Mouse (Mus musculus) ES-Bruce4 (cell line): ENCODE data around the gene Cdca3.

Source experiments
- CTCF ChIP-seq: IDR thresholded peaks from one replicate; pipeline ENCODE4 v1.8.1; 2011; ENCODE audit warnings: low read depth, low read length
- EP300 ChIP-seq: IDR thresholded peaks from 2 replicates; pipeline ENCODE4 v1.6.1; 2011; ENCODE audit warnings: low read depth, low read length; ENCODE audit not compliant: insufficient read depth
- POLR2A ChIP-seq: IDR thresholded peaks from one replicate; pipeline ENCODE4 v1.8.1; 2011; ENCODE audit warnings: low read length; ENCODE audit not compliant: insufficient read depth

- TF ChIP-seq EP300 (no peak), CTCF (no peak), POLR2A (no peak)
Measured at GRCm38 (mm10) chr6:124835531-124835930, 6.2 kb downstream of the Cdca3 start.
